Mouse (Mus musculus) megakaryocyte, embryonic 14.5 days (primary cell): Measurements from ENCODE around the gene Endod1.

Source experiments
- FLI1 ChIP-seq: IDR thresholded peaks from 2 replicates; pipeline ENCODE4 v1.6.1; 2012; ENCODE audit warnings: low read length, inconsistent platforms, mixed read lengths
- GATA1 ChIP-seq: IDR thresholded peaks from 3 replicates; pipeline ENCODE4 v1.6.1; 2012; ENCODE audit warnings: mixed read lengths, low read length, inconsistent platforms, borderline replicate concordance

GRCm38 (mm10) chr9:14350787-14351186, 30.5 kb downstream of the Endod1 start:
- TF ChIP-seq GATA1 (no peak), FLI1 (no peak)
